8 mouse cellular contexts compared by ENCODE assay signal in genomic region chr13:47105711-47106579, GRCm38 (mm10). TPM values are rescaled to one million over a fixed set of nuclear protein-coding genes. Genes with fewer than 3 reads are reported as not detected.
DNase-seq lines count a peak whose midpoint lies in the region; ATAC-seq and TF ChIP-seq lines count a peak whose summit lies in the region.

Gene Dek, minus strand, starts transcription at chr13:47106201.

- peak within 1 kb of the TSS; percentile 15 for H3K27ac ChIP-seq in ES-Bruce4 (ENCODE audit: insufficient read depth, low read length)
- H3K27ac ChIP-seq in forebrain, embryonic 13.5 days = peak within 1 kb of the TSS; percentile 100
- peak within 1 kb of the TSS; percentile 99 for H3K27ac ChIP-seq in liver, embryonic 16.5 days (ENCODE audit: low read length)
- H3K27ac ChIP-seq in neural tube, embryonic 12.5 days = peak within 1 kb of the TSS; percentile 99
- H3K27ac ChIP-seq in stomach, postnatal 0 days (replicated peaks) = peak within 1 kb of the TSS; percentile 100

- under 1% methylated on average over 90 of the region's 129 CpGs for WGBS in forebrain, embryonic 13.5 days
- under 1% methylated on average over 126 of the region's 129 CpGs for WGBS in large intestine, adult 2 months
- WGBS in liver, embryonic 16.5 days (ENCODE audit: insufficient replicate concordance) = under 1% methylated on average over 121 of the region's 129 CpGs
- under 1% methylated on average over 108 of the region's 129 CpGs for WGBS in neural tube, embryonic 12.5 days
- under 1% methylated on average over 96 of the region's 129 CpGs for WGBS in stomach, postnatal 0 days

- TF ChIP-seq EP300 in ES-Bruce4 (IDR thresholded peaks at IDR 0.05; ENCODE audit: insufficient read depth, low read depth, low read length) = no peak
- no peak for TF ChIP-seq EP300 in stomach, postnatal 0 days (optimal IDR thresholded peaks at IDR 0.05)

- TF ChIP-seq POLR2A in ES-Bruce4 (IDR thresholded peaks at IDR 0.05; ENCODE audit: insufficient read depth, low read length) = no peak

- H3K9me3 ChIP-seq in ES-Bruce4 (replicated peaks; ENCODE audit: control insufficient read depth, insufficient read depth, low read length, poor library complexity, severe bottlenecking) = no peaks in the 10 kb centered on the region
- H3K9me3 ChIP-seq in forebrain, embryonic 13.5 days (replicated peaks) = no peaks in the 10 kb centered on the region
- H3K9me3 ChIP-seq in liver, embryonic 16.5 days (replicated peaks; ENCODE audit: control insufficient read depth, low read length) = no peaks in the 10 kb centered on the region
- H3K9me3 ChIP-seq in neural tube, embryonic 12.5 days = no peaks in the 10 kb centered on the region
- no peaks in the 10 kb centered on the region for H3K9me3 ChIP-seq in stomach, postnatal 0 days (ENCODE audit: control insufficient read depth, low read length)

- peak; percentile 76 for DNase-seq in c-Kit-positive CD71-positive TER-119-positive erythroid progenitor cells, embryonic 14.5 days (ENCODE audit: low spot score)
- peak; percentile 89 to 92 for DNase-seq in heart, postnatal 10 days
- DNase-seq in large intestine, adult 2 months (ENCODE audit: low read depth, low spot score) = peak; percentile 64
- DNase-seq in stomach, postnatal 0 days (ENCODE audit: low spot score) = peak; percentile 90

- H3K4me1 ChIP-seq in ES-Bruce4 (ENCODE audit: control insufficient read depth, insufficient read depth, low read length) = no peaks in the 10 kb centered on the region
- H3K4me1 ChIP-seq in forebrain, embryonic 13.5 days = peaks cover 29% of the 10 kb centered on the region
- H3K4me1 ChIP-seq in liver, embryonic 16.5 days (ENCODE audit: control insufficient read depth, low read depth, low read length) = peaks cover 46% of the 10 kb centered on the region
- H3K4me1 ChIP-seq in neural tube, embryonic 12.5 days = peaks cover 15% of the 10 kb centered on the region
- no peaks in the 10 kb centered on the region for H3K4me1 ChIP-seq in stomach, postnatal 0 days (replicated peaks; ENCODE audit: control insufficient read depth, insufficient read depth)

- H3K4me3 ChIP-seq in ES-Bruce4 (ENCODE audit: low read depth, low read length) = peak within 1 kb of the TSS; percentile 80
- peak within 1 kb of the TSS; percentile 98 for H3K4me3 ChIP-seq in forebrain, embryonic 13.5 days
- peak within 1 kb of the TSS; percentile 86 for H3K4me3 ChIP-seq in liver, embryonic 16.5 days (ENCODE audit: low read depth, low read length)
- H3K4me3 ChIP-seq in neural tube, embryonic 12.5 days = peak within 1 kb of the TSS; percentile 95
- H3K4me3 ChIP-seq in stomach, postnatal 0 days (ENCODE audit: low read depth, low read length) = peak within 1 kb of the TSS; percentile 96

- H3K4me2 ChIP-seq in forebrain, embryonic 13.5 days = peak within 1 kb of the TSS; percentile 77
- peak within 1 kb of the TSS; percentile 80 for H3K4me2 ChIP-seq in liver, embryonic 16.5 days (ENCODE audit: low read depth, low read length)
- peak within 1 kb of the TSS; percentile 68 for H3K4me2 ChIP-seq in neural tube, embryonic 12.5 days (replicated peaks)
- H3K4me2 ChIP-seq in stomach, postnatal 0 days (replicated peaks; ENCODE audit: low read depth) = peak within 1 kb of the TSS; percentile 78

- H3K9ac ChIP-seq in ES-Bruce4 (ENCODE audit: low read depth, poor library complexity, severe bottlenecking) = peak within 1 kb of the TSS; percentile 99
- peak within 1 kb of the TSS; percentile 98 for H3K9ac ChIP-seq in forebrain, embryonic 13.5 days
- H3K9ac ChIP-seq in liver, embryonic 16.5 days (ENCODE audit: low read depth, low read length) = peak within 1 kb of the TSS; percentile 99
- H3K9ac ChIP-seq in neural tube, embryonic 12.5 days = peak within 1 kb of the TSS; percentile 90
- peak within 1 kb of the TSS; percentile 96 for H3K9ac ChIP-seq in stomach, postnatal 0 days (ENCODE audit: low read length)

- peak; percentile 94 for ATAC-seq in forebrain, embryonic 13.5 days
- ATAC-seq in liver, embryonic 16.5 days (ENCODE audit: low read depth) = peak; percentile 82
- ATAC-seq in neural tube, embryonic 12.5 days (ENCODE audit: low FRiP score, low read depth) = peak; percentile 93
- ATAC-seq in stomach, postnatal 0 days (ENCODE audit: low FRiP score, low TSS enrichment) = peak; percentile 94

- no peaks in the 10 kb centered on the region for H3K27me3 ChIP-seq in ES-Bruce4 (ENCODE audit: control insufficient read depth, insufficient read depth, low read length, poor library complexity, severe bottlenecking)
- H3K27me3 ChIP-seq in forebrain, embryonic 13.5 days = no peaks in the 10 kb centered on the region
- no peaks in the 10 kb centered on the region for H3K27me3 ChIP-seq in liver, embryonic 16.5 days (ENCODE audit: control insufficient read depth, insufficient read depth, low read depth, low read length)
- H3K27me3 ChIP-seq in neural tube, embryonic 12.5 days (replicated peaks) = no peaks in the 10 kb centered on the region
- H3K27me3 ChIP-seq in stomach, postnatal 0 days (ENCODE audit: control insufficient read depth, insufficient read depth, low read length) = no peaks in the 10 kb centered on the region

- intact Hi-C loops in heart, postnatal 10 days (cut with DNase I) = no loop called here

- TF ChIP-seq CTCF in ES-Bruce4 (IDR thresholded peaks at IDR 0.05; ENCODE audit: low read depth, low read length) = no peak
- TF ChIP-seq CTCF in stomach, postnatal 0 days (IDR thresholded peaks at IDR 0.05; ENCODE audit: low read depth) = peak; percentile 62

- H3K36me3 ChIP-seq in ES-Bruce4 (ENCODE audit: control insufficient read depth, insufficient read depth, low read length, poor library complexity, severe bottlenecking) = peaks cover 18% of the 10 kb centered on the region
- peaks cover 6% of the 10 kb centered on the region for H3K36me3 ChIP-seq in forebrain, embryonic 13.5 days (ENCODE audit: poor library complexity, severe bottlenecking)
- H3K36me3 ChIP-seq in liver, embryonic 16.5 days (ENCODE audit: control insufficient read depth, insufficient read depth) = peaks cover 19% of the 10 kb centered on the region
- H3K36me3 ChIP-seq in neural tube, embryonic 12.5 days = peaks cover 4% of the 10 kb centered on the region
- no peaks in the 10 kb centered on the region for H3K36me3 ChIP-seq in stomach, postnatal 0 days (ENCODE audit: control insufficient read depth, insufficient read depth, low read length)

RNA-seq across cellular contexts. Expression of gene Dek, which starts in this region (rescaled TPM):
- 225 and 227 TPM in 2 replicates for polyA plus RNA-seq in ES-Bruce4 (2011; ENCODE audit: insufficient read depth, insufficient read length, low read depth, missing spikeins)
- polyA plus RNA-seq in forebrain, embryonic 13.5 days (2015; fragmentation: Nextera tagmentation; extraction: Ambion mirVana) = 336 and 341 TPM in 2 replicates
- total RNA-seq in heart, postnatal 10 days (2021) = 10 to 100 TPM; 57.4 to 59.4 TPM
- polyA plus RNA-seq in large intestine, adult 2 months (2012; rRNA removed) = 9.5 and 10.2 TPM in 2 replicates
- 294 and 338 TPM in 2 replicates for polyA plus RNA-seq in liver, embryonic 16.5 days (2015; fragmentation: Nextera tagmentation; extraction: Ambion mirVana)
- polyA plus RNA-seq in neural tube, embryonic 12.5 days (2016; fragmentation: Nextera tagmentation; extraction: Ambion mirVana) = 224 and 242 TPM in 2 replicates
- polyA plus RNA-seq in stomach, postnatal 0 days (2015; fragmentation: Nextera tagmentation; extraction: Ambion mirVana) = 114 and 133 TPM in 2 replicates

Comparison
In these comparisons a context has a peak if more than half of its experiments do, and no peak if none do; other contexts are left out.
1. Peak in every context shown above with its lines: DNase-seq, ATAC-seq, H3K4me3 ChIP-seq and H3K27ac ChIP-seq.
2. RNA of gene Dek (polyA plus RNA-seq): 336 to 341 TPM in forebrain, embryonic 13.5 days, 294 to 338 TPM in liver, embryonic 16.5 days, 225 to 227 TPM in ES-Bruce4, 224 to 242 TPM in neural tube, embryonic 12.5 days and 114 to 133 TPM in stomach, postnatal 0 days; 9.5 to 10.2 TPM in large intestine, adult 2 months; every median in the first group is over 10 times any median in the second.
3. H3K27ac ChIP-seq: peak in every context shown above with its lines; median percentile 100 in forebrain, embryonic 13.5 days; 100 in stomach, postnatal 0 days; 99 in liver, embryonic 16.5 days; 99 in neural tube, embryonic 12.5 days; 15 in ES-Bruce4.